ENCODE assay signal across 16 mouse cellular contexts in the genomic region with DNA sequence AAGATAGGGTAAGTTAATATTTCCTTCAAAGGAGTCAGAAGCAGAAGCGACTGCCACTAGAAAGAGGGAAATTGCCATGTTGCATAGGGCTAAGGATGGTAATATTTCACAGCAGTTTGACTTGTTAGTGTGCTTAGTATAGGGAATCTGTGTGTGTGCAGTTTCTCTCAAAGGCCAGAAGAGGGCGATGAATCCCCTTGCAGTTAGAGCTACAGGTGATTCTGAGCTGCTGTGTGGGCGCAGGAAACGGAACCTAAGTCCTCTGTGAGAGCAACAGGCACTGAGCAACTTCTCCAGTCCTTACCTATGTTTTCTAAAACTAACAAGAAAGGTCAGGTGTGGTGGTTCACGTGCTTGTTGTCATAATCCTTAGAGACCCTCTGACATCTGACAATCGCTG. TPM values are rescaled to one million over a fixed set of nuclear protein-coding genes. Genes with fewer than 3 reads are reported as not detected.
DNase-seq lines count a peak whose midpoint lies in the region; ATAC-seq and TF ChIP-seq lines count a peak whose summit lies in the region.
"Had no signal": no experiment of that assay in that cellular context is flagged by ENCODE, and none has a peak within 500 bp of the region (broad histone marks: within the 10 kb centered on the region; RNA-seq: fewer than 3 reads in every experiment).

No protein-coding gene starts in this region.

- H3K4me3 ChIP-seq in liver, embryonic 14.5 days (ENCODE audit: insufficient read depth in 1 of 2, low read depth in 2 of 2, low read length in 2 of 2): no peak overlapping the region
- no peak overlapping the region for H3K4me3 ChIP-seq in liver, embryonic 12.5 days
- H3K4me3 ChIP-seq in E14TG2a.4 (replicated peaks; ENCODE audit: low read length): no peak overlapping the region
- H3K4me3 ChIP-seq: embryonic facial prominence, embryonic 10.5 days; heart, embryonic 15.5 days; limb, embryonic 10.5 days had no signal

- H3K9ac ChIP-seq in liver, embryonic 14.5 days (replicated peaks): no peak overlapping the region
- no peak overlapping the region for H3K9ac ChIP-seq in liver, embryonic 12.5 days
- H3K9ac ChIP-seq: heart, embryonic 15.5 days had no signal

- peak; percentile 41 for DNase-seq in CD4-positive, CD25-positive, alpha-beta regulatory T cell, adult 2 months (ENCODE audit: low read depth, low spot score)
- DNase-seq in liver, embryonic 14.5 days (ENCODE audit: low read depth in 3 of 3, low spot score in 3 of 3): no peak
- DNase-seq in c-Kit-positive CD71-positive TER-119-negative erythroid progenitor cells, embryonic 14.5 days (ENCODE audit: low read depth): peak; percentile 7
- DNase-seq in urinary bladder, postnatal 36 days (ENCODE audit: low spot score in 2 of 2): no peak
- no peak for DNase-seq in frontal cortex, postnatal 36 days (ENCODE audit: low spot score in 2 of 2)
- DNase-seq: cerebellum, adult 8-10 months; gastrocnemius, postnatal 10 days; lung, postnatal 14 days; thymus, postnatal 14 days had no signal

- no peak overlapping the region for H3K4me2 ChIP-seq in liver, embryonic 14.5 days (ENCODE audit: low read depth)
- no peak overlapping the region for H3K4me2 ChIP-seq in liver, embryonic 12.5 days
- H3K4me2 ChIP-seq: heart, embryonic 15.5 days had no signal

- ATAC-seq in CD4-positive, CD25-positive, alpha-beta regulatory T cell, adult 4 months: no peak
- no peak for ATAC-seq in liver, embryonic 14.5 days (ENCODE audit: insufficient read depth)
- ATAC-seq in liver, embryonic 12.5 days: no peak
- ATAC-seq: midbrain, embryonic 16.5 days had no signal

- 49% methylated on average over 6 of the region's 6 CpGs for WGBS in liver, embryonic 14.5 days (ENCODE audit: insufficient replicate concordance)
- 55% methylated on average over 6 of the region's 6 CpGs for WGBS in liver, embryonic 12.5 days (ENCODE audit: insufficient replicate concordance)

- H3K27ac ChIP-seq in liver, embryonic 14.5 days: no peak overlapping the region
- H3K27ac ChIP-seq in liver, embryonic 12.5 days: no peak overlapping the region
- H3K27ac ChIP-seq: embryonic facial prominence, embryonic 10.5 days; heart, embryonic 15.5 days; limb, embryonic 10.5 days had no signal

- TF ChIP-seq CTCF in liver, embryonic 14.5 days (IDR thresholded peaks at IDR 0.05; ENCODE audit: low read depth): peak; percentile 62
- TF ChIP-seq CTCF in E14TG2a.4 (conservative IDR thresholded peaks at IDR 0.05; ENCODE audit: low read length): peak; percentile 80

- peaks cover 0 to 10% of the 10 kb centered on the region in 2 experiments; a peak in 1 of 4 replicates for H3K4me1 ChIP-seq in liver, embryonic 14.5 days (replicated peaks; ENCODE audit: control insufficient read depth in 2 of 2, insufficient read depth in 2 of 2, low read length in 1 of 2)
- peaks cover 17% of the 10 kb centered on the region for H3K4me1 ChIP-seq in liver, embryonic 12.5 days
- H3K4me1 ChIP-seq in E14TG2a.4 (replicated peaks; ENCODE audit: low read depth, low read length): peaks cover 18% of the 10 kb centered on the region
- H3K4me1 ChIP-seq: heart, embryonic 15.5 days had no signal

- H3K27me3 ChIP-seq in liver, embryonic 14.5 days (ENCODE audit: control insufficient read depth, insufficient read depth, low read length): no peaks in the 10 kb centered on the region
- H3K27me3 ChIP-seq in liver, embryonic 12.5 days (replicated peaks): no peaks in the 10 kb centered on the region
- peaks cover 4% of the 10 kb centered on the region; the same call in 1 of the 2 replicates for H3K27me3 ChIP-seq in E14TG2a.4 (ENCODE audit: insufficient read depth, low read length)
- H3K27me3 ChIP-seq: heart, embryonic 15.5 days had no signal

- H3K9me3 ChIP-seq in liver, embryonic 14.5 days (ENCODE audit: control insufficient read depth, low read length): no peaks in the 10 kb centered on the region
- no peaks in the 10 kb centered on the region for H3K9me3 ChIP-seq in liver, embryonic 12.5 days (replicated peaks)
- H3K9me3 ChIP-seq in E14TG2a.4 (ENCODE audit: low read length): peaks cover 7% of the 10 kb centered on the region
- H3K9me3 ChIP-seq: embryonic facial prominence, embryonic 10.5 days; heart, embryonic 15.5 days; limb, embryonic 10.5 days had no signal

- no peak for TF ChIP-seq EP300 in liver, embryonic 14.5 days (IDR thresholded peaks at IDR 0.05; ENCODE audit: low read depth)

- H3K36me3 ChIP-seq in liver, embryonic 14.5 days (replicated peaks; ENCODE audit: control insufficient read depth, insufficient read depth, low read depth): no peaks in the 10 kb centered on the region
- H3K36me3 ChIP-seq in liver, embryonic 12.5 days: no peaks in the 10 kb centered on the region
- H3K36me3 ChIP-seq in E14TG2a.4 (ENCODE audit: insufficient read depth, low read length): no peaks in the 10 kb centered on the region
- H3K36me3 ChIP-seq: embryonic facial prominence, embryonic 10.5 days; heart, embryonic 15.5 days; limb, embryonic 10.5 days had no signal

RNA-seq across cellular contexts. Expression of gene Ffar2, which starts 13.3 kb away (rescaled TPM):
- polyA plus RNA-seq in CD4-positive, CD25-positive, alpha-beta regulatory T cell, adult 4 months (2017; shearing (Covaris generic)): 1 to 10 TPM in 1 of 2 experiments, under 1 TPM in 1; 0.70 to 1.4 TPM
- 0.36 and 0.41 TPM in 2 replicates for polyA plus RNA-seq in liver, embryonic 14.5 days (2012; rRNA removed)
- 0.34 and 0.43 TPM in 2 replicates for polyA plus RNA-seq in liver, embryonic 14.5 days (2014; fragmentation: Nextera tagmentation; extraction: Ambion mirVana)
- polyA plus RNA-seq in liver, embryonic 12.5 days (2016; fragmentation: Nextera tagmentation; extraction: Ambion mirVana): 0.21 and 0.53 TPM in 2 replicates
- polyA plus RNA-seq: embryonic facial prominence, embryonic 10.5 days; limb, embryonic 10.5 days had no signal

RNA-seq across cellular contexts. Expression of gene Krtdap, which starts 22.6 kb away (rescaled TPM):
- polyA plus RNA-seq in CD4-positive, CD25-positive, alpha-beta regulatory T cell, adult 4 months (2017; shearing (Covaris generic)): not detected
- polyA plus RNA-seq in liver, embryonic 14.5 days (2012; rRNA removed): not detected in 2 replicates
- polyA plus RNA-seq in liver, embryonic 14.5 days (2014; fragmentation: Nextera tagmentation; extraction: Ambion mirVana): not detected in 2 replicates
- not detected in 2 replicates for polyA plus RNA-seq in liver, embryonic 12.5 days (2016; fragmentation: Nextera tagmentation; extraction: Ambion mirVana)
- polyA plus RNA-seq: embryonic facial prominence, embryonic 10.5 days; limb, embryonic 10.5 days; midbrain, embryonic 16.5 days had no signal

RNA-seq across cellular contexts. Expression of gene Ffar3, which starts 45.7 kb away (rescaled TPM):
- polyA plus RNA-seq in CD4-positive, CD25-positive, alpha-beta regulatory T cell, adult 4 months (2017; shearing (Covaris generic)): not detected
- polyA plus RNA-seq in liver, embryonic 14.5 days (2012; rRNA removed): not detected in 2 replicates
- polyA plus RNA-seq in liver, embryonic 14.5 days (2014; fragmentation: Nextera tagmentation; extraction: Ambion mirVana): not detected in 2 replicates
- not detected in 2 replicates for polyA plus RNA-seq in liver, embryonic 12.5 days (2016; fragmentation: Nextera tagmentation; extraction: Ambion mirVana)
- polyA plus RNA-seq: embryonic facial prominence, embryonic 10.5 days; heart, embryonic 15.5 days; limb, embryonic 10.5 days; midbrain, embryonic 16.5 days had no signal

RNA-seq across cellular contexts. Expression of gene Dmkn, which starts 46.8 kb away (rescaled TPM):
- polyA plus RNA-seq in CD4-positive, CD25-positive, alpha-beta regulatory T cell, adult 4 months (2017; shearing (Covaris generic)): under 1 TPM in 1 of 2 experiments, not detected in 1; 0.16 TPM
- polyA plus RNA-seq in liver, embryonic 14.5 days (2012; rRNA removed): 0.23 and 0.26 TPM in 2 replicates
- polyA plus RNA-seq in liver, embryonic 14.5 days (2014; fragmentation: Nextera tagmentation; extraction: Ambion mirVana): 0.20 TPM in 1 of 2 replicates, not detected in the other
- not detected in 2 replicates for polyA plus RNA-seq in liver, embryonic 12.5 days (2016; fragmentation: Nextera tagmentation; extraction: Ambion mirVana)
- polyA plus RNA-seq: embryonic facial prominence, embryonic 10.5 days; limb, embryonic 10.5 days had no signal

RNA-seq across cellular contexts. Expression of gene Ffar1, which starts 51.0 kb away (rescaled TPM):
- under 1 TPM in 1 of 2 experiments, not detected in 1; 0.14 TPM for polyA plus RNA-seq in CD4-positive, CD25-positive, alpha-beta regulatory T cell, adult 4 months (2017; shearing (Covaris generic))
- 0.01 TPM in 1 of 2 replicates, not detected in the other for polyA plus RNA-seq in liver, embryonic 14.5 days (2012; rRNA removed)
- polyA plus RNA-seq in liver, embryonic 14.5 days (2014; fragmentation: Nextera tagmentation; extraction: Ambion mirVana): not detected in 2 replicates
- not detected in 2 replicates for polyA plus RNA-seq in liver, embryonic 12.5 days (2016; fragmentation: Nextera tagmentation; extraction: Ambion mirVana)
- polyA plus RNA-seq: embryonic facial prominence, embryonic 10.5 days; heart, embryonic 15.5 days; limb, embryonic 10.5 days; midbrain, embryonic 16.5 days had no signal

Comparison
In these comparisons a context has a peak if more than half of its experiments do, and no peak if none do; other contexts are left out.
1. DNase-seq: peak in CD4-positive, CD25-positive, alpha-beta regulatory T cell, adult 2 months (single experiment) and c-Kit-positive CD71-positive TER-119-negative erythroid progenitor cells, embryonic 14.5 days (single experiment); none in liver, embryonic 14.5 days (0 of 3), urinary bladder, postnatal 36 days (0 of 2) and frontal cortex, postnatal 36 days (0 of 2).